9 mouse cellular contexts compared by ENCODE assay signal in the genomic region with DNA sequence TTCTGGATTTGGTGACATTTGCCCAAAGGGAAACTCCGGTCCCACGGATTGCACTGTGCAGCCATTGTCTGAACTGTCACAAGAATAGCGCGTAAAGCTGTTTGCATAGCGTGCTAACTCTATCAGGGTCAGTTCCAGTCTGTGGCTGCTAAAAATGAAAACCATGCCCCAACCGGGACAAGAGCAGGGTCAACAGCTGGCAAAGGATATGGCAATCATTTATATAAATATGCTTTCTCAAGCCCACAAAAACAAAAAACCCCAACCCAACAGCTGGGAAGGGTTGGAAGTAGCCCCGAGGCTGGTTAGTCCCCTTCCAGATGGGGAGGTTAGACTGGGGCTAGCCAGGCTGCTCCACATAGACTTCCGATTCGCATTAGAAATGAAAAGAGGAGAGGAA.
DNase-seq lines count a peak whose midpoint lies in the region; ATAC-seq and TF ChIP-seq lines count a peak whose summit lies in the region.
"Had no signal": no experiment of that assay in that cellular context is flagged by ENCODE, and none has a peak within 500 bp of the region (broad histone marks: within the 10 kb centered on the region; RNA-seq: fewer than 3 reads in every experiment).

No protein-coding gene starts in this region.

- H3K9me3 ChIP-seq in kidney, postnatal 0 days (replicated peaks; ENCODE audit: low read length) = no peaks in the 10 kb centered on the region
- H3K9me3 ChIP-seq in embryonic facial prominence, embryonic 12.5 days = no peaks in the 10 kb centered on the region
- H3K9me3 ChIP-seq in limb, embryonic 15.5 days = no peaks in the 10 kb centered on the region

- H3K4me3 ChIP-seq in kidney, postnatal 0 days (replicated peaks; ENCODE audit: low read depth, low read length) = no peak overlapping the region
- no peak overlapping the region for H3K4me3 ChIP-seq in embryonic facial prominence, embryonic 12.5 days
- no peak overlapping the region for H3K4me3 ChIP-seq in limb, embryonic 15.5 days
- H3K4me3 ChIP-seq in left cerebral cortex, adult 2 months = no peak overlapping the region

- no peak for TF ChIP-seq CTCF in kidney, postnatal 0 days (IDR thresholded peaks at IDR 0.05; ENCODE audit: low read depth)
- TF ChIP-seq CTCF in left cerebral cortex, adult 2 months (IDR thresholded peaks at IDR 0.05) = no peak

- no peak overlapping the region for H3K9ac ChIP-seq in kidney, postnatal 0 days (ENCODE audit: low read depth, low read length)
- H3K9ac ChIP-seq in embryonic facial prominence, embryonic 12.5 days = no peak overlapping the region
- no peak overlapping the region for H3K9ac ChIP-seq in limb, embryonic 15.5 days

- H3K4me2 ChIP-seq in kidney, postnatal 0 days (ENCODE audit: low read length) = peak overlapping the region; percentile 28; the same call in 1 of the 2 replicates
- peak overlapping the region; percentile 45 for H3K4me2 ChIP-seq in embryonic facial prominence, embryonic 12.5 days (replicated peaks)
- peak overlapping the region; percentile 17; the same call in 1 of the 2 replicates for H3K4me2 ChIP-seq in limb, embryonic 15.5 days

- H3K27ac ChIP-seq in kidney, postnatal 0 days = 0 out of 2 replicates have a peak overlapping the region, but pooled peaks have one; percentile 10
- H3K27ac ChIP-seq in embryonic facial prominence, embryonic 12.5 days = peak overlapping the region; percentile 23; the same call in 1 of the 2 replicates
- no peak overlapping the region for H3K27ac ChIP-seq in limb, embryonic 15.5 days
- no peak overlapping the region for H3K27ac ChIP-seq in left cerebral cortex, adult 2 months

- intact Hi-C loops in left cerebral cortex, adult 2 months (cut with DNase I) = no loop called here

- 49% methylated on average over 9 of the region's 9 CpGs for WGBS in kidney, postnatal 0 days
- 13% methylated on average over 9 of the region's 9 CpGs for WGBS in embryonic facial prominence, embryonic 12.5 days
- 25% methylated on average over 9 of the region's 9 CpGs for WGBS in limb, embryonic 15.5 days

- no peak for ATAC-seq in kidney, postnatal 0 days (replicated peaks; ENCODE audit: low FRiP score, low read depth)
- ATAC-seq in embryonic facial prominence, embryonic 12.5 days (ENCODE audit: insufficient number of reproducible peaks, insufficient read depth, low FRiP score, low TSS enrichment) = peak; percentile 80
- ATAC-seq in limb, embryonic 15.5 days (ENCODE audit: insufficient number of reproducible peaks, low FRiP score, low TSS enrichment, low read depth) = no peak

- H3K36me3 ChIP-seq in kidney, postnatal 0 days (ENCODE audit: insufficient read depth, low read length) = no peaks in the 10 kb centered on the region
- no peaks in the 10 kb centered on the region for H3K36me3 ChIP-seq in embryonic facial prominence, embryonic 12.5 days
- H3K36me3 ChIP-seq in limb, embryonic 15.5 days = no peaks in the 10 kb centered on the region

- H3K4me1 ChIP-seq in kidney, postnatal 0 days (replicated peaks; ENCODE audit: insufficient read depth, low read length) = no peaks in the 10 kb centered on the region
- peaks cover 25% of the 10 kb centered on the region for H3K4me1 ChIP-seq in embryonic facial prominence, embryonic 12.5 days
- peaks cover 8% of the 10 kb centered on the region for H3K4me1 ChIP-seq in limb, embryonic 15.5 days

- DNase-seq in kidney, postnatal 0 days (ENCODE audit: low spot score) = no peak
- DNase-seq in kidney, adult 11 months = no peak
- DNase-seq in forelimb bud, embryonic 11.5 days (ENCODE audit: low read depth, low spot score) = peak; percentile 54
- no peak for DNase-seq in left cerebral cortex, adult 2 months (ENCODE audit: extremely low spot score in 1 of 2, low spot score in 2 of 2)
- DNase-seq in T-cell, adult 2 months (ENCODE audit: low spot score) = no peak
- DNase-seq in left cerebral cortex, adult 8-10 months (ENCODE audit: low spot score in 2 of 2) = no peak
- DNase-seq: gastrocnemius, postnatal 14 days had no signal

- H3K27me3 ChIP-seq in kidney, postnatal 0 days (ENCODE audit: insufficient read depth, low read length) = no peaks in the 10 kb centered on the region
- no peaks in the 10 kb centered on the region for H3K27me3 ChIP-seq in embryonic facial prominence, embryonic 12.5 days
- no peaks in the 10 kb centered on the region for H3K27me3 ChIP-seq in limb, embryonic 15.5 days

Comparison
In these comparisons a context has a peak if more than half of its experiments do, and no peak if none do; other contexts are left out.
1. H3K27ac ChIP-seq: peak in kidney, postnatal 0 days (single experiment) and embryonic facial prominence, embryonic 12.5 days (single experiment); none in limb, embryonic 15.5 days (single experiment) and left cerebral cortex, adult 2 months (single experiment).
2. Peak in every context shown above with its lines, with median percentiles within 50 percentile points of each other: H3K4me2 ChIP-seq.